Mouse (Mus musculus) liver, postnatal 0 days (tissue): ENCODE results near the gene Bcl11b.

Source experiments
- CTCF ChIP-seq: sonication (generic); IDR thresholded peaks from 2 replicates; pipeline ENCODE4 v1.5.1; 2016; ENCODE audit warnings: antibody characterized with exemption, low read depth
- EP300 ChIP-seq: IDR thresholded peaks from 2 replicates; pipeline ENCODE4 v1.6.1; 2016; ENCODE audit warnings: antibody characterized with exemption, low read depth, mild to moderate bottlenecking

DNA sequence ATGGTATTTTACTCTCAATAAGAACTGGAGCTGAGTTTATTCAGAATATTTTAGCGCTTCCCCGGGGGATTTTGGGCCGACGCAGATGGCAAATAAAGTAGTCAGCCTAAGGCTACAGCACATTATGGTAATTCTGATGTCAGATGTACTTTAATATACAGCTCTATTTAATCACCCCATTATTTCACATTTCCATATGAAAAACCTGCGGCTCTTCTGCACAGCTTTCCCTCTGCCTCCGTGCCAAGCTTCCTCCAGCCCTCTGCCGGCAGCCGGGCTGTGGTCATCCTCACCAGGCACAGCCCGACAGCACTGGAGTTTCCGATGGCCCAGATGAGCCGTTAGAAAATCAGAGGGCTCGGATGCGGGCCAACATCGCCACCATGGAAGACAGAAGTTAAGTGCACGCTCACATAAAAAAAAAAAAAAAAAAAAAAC, 74.9 kb downstream of the Bcl11b start:
- TF ChIP-seq CTCF (no peak), EP300 (no peak)
